Mouse (Mus musculus) thymus, postnatal 4 days (tissue): ENCODE measurements at regions not wholly inside any gene's neighbourhood (a gene's known extent, or its start where the extent isn't known, plus 50 kb on each side); places are given as distances from the start of the nearest gene placed in this dataset.
"Not testable (repeated sequence)": the region's sequence is repeated elsewhere in the genome, so short reads cannot be mapped to it uniquely, and the experiment has no call there.

Experiments
- DNase-seq: peaks from one replicate; pipeline ENCODE4 v3.0.0; 2021

DNA sequence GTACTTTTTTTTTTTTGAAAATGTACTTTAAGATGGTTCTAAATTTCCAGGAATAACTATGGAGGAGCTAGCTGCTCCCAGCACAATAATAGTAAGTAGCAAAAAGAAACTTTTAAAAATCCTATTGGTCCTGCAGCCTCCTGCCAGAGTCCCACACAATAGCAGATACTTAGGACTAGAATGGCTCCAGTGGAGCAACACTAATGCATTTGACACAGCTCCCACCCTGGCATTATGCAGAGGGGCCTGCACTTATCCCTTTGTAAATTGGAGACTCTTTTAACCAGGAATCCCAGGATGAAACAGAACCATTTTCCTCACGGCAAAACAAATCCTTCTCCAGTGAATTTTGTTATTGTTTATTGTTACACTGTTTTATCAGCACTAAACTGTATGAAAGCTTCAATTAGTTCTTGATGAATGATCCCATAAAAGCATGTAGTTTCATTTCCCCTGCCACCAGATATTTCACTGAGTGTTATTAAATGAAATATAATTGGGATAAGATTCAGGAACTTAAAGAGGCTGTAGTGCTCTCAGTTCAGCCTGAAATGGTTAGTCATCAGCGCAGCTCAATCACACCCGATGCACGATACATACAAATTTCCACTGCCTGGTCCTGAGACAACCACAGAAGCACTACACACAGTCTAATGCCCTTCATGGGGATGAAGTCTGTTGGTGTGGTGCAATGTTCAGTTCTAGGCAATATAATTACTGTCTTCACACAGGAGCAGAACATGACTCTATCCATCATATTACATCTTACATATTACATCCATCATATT, 708.6 kb upstream of the Mms22l start:
- DNase-seq = no peak

- no peak for DNase-seq
Observed at GRCm38 (mm10) chr4:23823516-23823915, 672.7 kb upstream of the Mms22l start.

GRCm38 (mm10) chr4:23826885-23827284, 669.4 kb upstream of the Mms22l start:
- DNase-seq = no peak

DNA sequence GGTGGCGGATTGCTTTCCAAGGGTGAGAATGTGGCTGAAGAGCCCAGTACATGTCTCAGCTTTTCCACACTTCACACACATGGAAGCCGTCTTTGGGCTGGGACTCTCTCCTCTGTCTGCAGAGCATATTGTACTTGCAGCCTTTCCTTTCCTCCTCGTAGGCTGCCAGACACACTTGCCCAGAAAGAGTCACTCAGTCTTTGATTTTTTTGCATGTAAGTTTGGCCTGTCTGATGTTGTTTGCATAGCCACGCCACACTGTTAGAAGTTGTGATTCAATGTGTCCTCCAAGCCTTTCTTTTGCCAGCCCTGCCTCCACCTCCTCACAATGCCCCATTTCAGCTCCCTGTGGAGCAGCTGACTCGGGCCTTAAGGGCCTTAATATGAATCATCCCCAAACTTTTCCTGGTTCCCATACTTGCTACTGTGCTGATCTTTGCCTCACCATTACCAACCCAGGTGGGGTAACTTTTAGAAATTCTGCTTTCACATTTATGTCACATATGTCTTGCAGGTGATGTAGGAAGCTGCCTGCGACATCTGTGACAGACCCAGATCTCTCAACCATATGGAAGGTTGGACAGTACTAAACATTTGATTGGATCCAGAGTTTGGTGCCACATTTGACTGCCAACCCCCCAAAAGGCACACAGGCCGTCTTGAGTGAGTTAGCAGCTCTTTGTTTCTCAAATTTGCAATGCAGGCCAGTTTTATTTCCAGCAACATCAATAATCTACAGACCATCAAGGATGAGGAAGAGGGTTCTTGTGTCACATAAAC, 663.7 kb upstream of the Mms22l start:
- no peak for DNase-seq

GRCm38 (mm10) chr4:23843609-23844287, 652.5 kb upstream of the Mms22l start:
- DNase-seq = no peak

- DNase-seq = no peak
Observed at GRCm38 (mm10) chr4:23844288-23844971, 651.8 kb upstream of the Mms22l start.

DNA sequence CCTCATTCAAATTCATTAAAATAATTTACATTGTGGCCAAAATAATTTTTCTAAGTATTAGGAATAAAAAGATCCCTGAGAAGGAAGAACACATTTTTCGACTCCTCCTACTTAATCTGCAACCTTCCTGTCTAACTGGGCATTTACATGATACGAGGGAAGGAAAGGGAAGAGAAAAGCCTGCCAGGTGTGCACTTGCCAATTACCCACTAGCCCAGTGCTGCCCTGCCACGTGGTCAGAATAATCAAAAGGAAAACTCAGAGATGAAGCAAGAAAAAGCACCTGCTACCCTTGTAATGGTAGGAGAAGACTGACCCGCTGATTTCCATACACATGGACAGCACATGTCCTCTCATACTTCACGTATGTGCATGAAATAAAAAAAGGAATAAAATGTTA, 651.0 kb upstream of the Mms22l start:
- DNase-seq = no peak

GRCm38 (mm10) chr4:23850640-23851039, 645.6 kb upstream of the Mms22l start:
- no peak for DNase-seq

- DNase-seq = no peak
Observed at GRCm38 (mm10) chr4:23862437-23862836, 633.8 kb upstream of the Mms22l start.

DNA sequence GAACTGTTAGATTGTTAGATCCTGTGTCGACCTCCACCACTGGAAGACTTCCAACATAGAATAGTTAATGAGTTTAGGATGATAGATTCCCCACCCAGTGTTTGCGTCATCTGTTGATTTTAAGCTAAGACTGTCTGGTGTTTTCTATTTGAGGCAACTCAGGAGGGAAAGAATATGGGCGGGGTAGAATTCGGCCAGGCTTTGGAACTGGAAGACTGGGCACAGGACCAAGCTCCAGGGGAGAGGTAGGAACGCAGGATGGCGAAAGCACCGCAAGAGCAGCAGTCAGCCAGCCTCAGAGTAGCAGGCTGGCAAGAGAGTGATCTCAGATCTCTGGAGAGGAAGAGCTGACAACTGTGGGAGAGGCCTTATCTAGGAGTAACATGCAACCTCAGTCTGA, 616.2 kb upstream of the Mms22l start:
- DNase-seq = no peak

- DNase-seq = no peak
Observed at GRCm38 (mm10) chr4:23913396-23913795, 582.9 kb upstream of the Mms22l start.

- DNase-seq = no peak
Observed at GRCm38 (mm10) chr4:23913822-23914221, 582.4 kb upstream of the Mms22l start.

DNA sequence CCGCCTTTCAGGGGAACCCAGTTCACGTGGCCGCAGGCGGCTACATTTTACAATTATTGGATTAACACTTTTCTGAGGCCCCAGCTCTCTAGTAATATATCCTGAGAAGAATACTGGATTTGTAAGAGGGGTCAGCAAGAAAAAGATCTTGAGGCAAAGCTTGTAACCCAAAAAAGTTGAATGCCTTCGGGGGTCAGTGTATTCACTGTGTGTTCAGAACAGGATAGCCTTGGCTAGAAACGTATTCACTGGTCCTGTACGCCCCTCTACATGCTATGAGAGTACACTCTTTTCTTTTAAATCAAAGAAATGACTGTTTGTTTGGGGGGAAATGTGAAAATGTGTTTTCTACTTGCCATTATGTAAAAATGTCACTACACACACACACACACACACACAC, 581.8 kb upstream of the Mms22l start:
- DNase-seq = no peak

- DNase-seq = no peak
Observed at GRCm38 (mm10) chr4:23921520-23921919, 574.7 kb upstream of the Mms22l start.

GRCm38 (mm10) chr4:23954140-23954539, 542.1 kb upstream of the Mms22l start:
- no peak for DNase-seq

DNA sequence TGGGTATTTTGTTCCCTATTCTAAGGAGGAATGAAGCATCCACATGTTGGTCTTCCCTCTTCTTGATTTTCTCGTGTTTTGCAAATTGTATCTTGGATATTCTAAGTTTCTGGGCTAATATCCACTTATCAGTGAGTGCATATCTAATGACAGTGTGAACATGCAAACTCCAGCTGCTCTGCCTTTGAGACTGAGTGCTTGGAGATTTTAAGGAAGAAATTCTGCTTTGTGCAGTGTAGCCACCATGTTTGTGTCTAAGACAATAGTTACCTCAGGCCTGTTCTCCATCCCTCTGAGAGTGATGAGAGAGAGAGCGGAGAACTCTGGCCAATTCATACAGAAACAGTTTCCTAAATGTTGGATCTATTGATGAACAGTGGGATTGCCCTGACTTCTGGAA, 514.1 kb upstream of the Mms22l start:
- DNase-seq = not testable (repeated sequence)

GRCm38 (mm10) chr4:23982790-23983451, 513.3 kb upstream of the Mms22l start:
- no peak for DNase-seq

DNA sequence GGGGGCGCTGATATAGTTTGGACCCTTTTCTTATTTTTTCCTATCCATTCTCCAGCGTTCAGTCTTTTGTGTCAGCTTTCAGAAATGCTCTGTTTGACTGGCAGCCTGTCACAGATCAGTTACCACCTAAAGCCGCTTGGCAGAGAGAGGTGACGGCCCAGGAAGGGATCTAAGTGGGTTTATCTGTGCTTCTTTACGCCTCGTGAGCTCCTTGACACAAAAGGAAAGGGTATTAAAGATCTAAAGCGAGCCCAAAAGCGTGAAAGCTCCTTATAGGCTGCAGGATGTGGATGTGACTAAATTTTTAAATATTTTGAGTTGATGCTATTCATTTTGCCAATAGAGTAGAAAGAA, 512.8 kb upstream of the Mms22l start:
- DNase-seq = no peak

GRCm38 (mm10) chr4:23984005-23984404, 512.2 kb upstream of the Mms22l start:
- DNase-seq = no peak

DNA sequence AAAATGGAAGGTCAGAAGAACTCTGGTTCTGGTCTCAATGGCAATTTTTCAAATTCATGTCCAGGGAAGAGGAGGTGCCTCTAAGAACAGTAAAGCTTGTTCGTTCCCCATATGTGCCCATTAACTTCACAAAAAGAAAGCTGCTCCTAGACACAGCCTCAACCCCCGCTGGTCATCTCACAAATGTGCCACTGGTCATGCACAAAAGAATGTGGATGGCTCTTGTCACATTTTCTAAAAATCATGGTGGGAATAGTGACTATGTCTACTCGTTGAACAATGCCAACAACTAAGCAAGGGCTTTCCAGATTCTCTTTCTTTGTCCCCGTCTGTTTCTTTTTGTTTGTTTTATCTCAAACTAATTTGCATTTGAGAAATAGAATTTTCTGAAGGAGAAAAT, 510.3 kb upstream of the Mms22l start:
- DNase-seq = no peak

- DNase-seq = no peak
Observed at GRCm38 (mm10) chr4:23993823-23994222, 502.4 kb upstream of the Mms22l start.

DNA sequence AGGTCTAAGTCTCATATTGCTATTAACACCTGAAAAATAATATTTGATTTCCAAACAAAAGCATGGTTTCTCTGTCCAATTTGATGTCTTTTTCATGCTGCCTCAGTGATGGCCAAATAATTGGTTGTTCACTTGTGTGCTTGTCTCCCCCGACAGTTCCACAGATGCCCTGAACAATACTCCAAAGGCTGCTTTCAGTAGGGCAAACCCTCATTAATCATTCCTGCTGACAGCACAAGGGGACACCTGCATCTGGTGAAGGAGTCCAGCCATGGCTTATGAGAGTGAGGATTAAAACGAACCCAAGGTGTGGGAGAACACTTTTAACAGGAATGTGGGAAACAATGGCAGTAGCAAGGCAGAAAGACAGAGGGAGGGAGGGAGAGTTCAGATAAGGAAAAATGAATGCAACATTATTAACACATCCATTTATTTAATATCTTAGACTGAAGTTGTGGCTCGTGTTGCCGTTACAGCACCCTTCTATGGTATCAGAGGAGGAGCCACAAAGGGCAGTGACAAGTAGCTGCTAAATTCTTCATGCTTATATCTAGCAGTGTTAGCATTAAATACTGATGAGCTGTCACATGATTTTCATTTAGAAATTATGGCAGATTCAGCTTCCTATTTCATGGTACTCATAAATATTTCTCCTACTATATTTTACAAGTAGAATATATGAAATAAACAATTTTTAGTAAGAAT, 501.8 kb upstream of the Mms22l start:
- no peak for DNase-seq
